Comparison of ENCODE assay signal across 24 mouse cellular contexts in genomic region chr3:135857134-135857533, GRCm38 (mm10). TPM values are rescaled to one million over a fixed set of nuclear protein-coding genes. Genes with fewer than 3 reads are reported as not detected.
A peak's percentile ranks its signal among the peaks of the same experiment; 100 is the strongest.
DNase-seq lines count a peak whose midpoint lies in the region; ATAC-seq and TF ChIP-seq lines count a peak whose summit lies in the region.
"Had no signal": no experiment of that assay in that cellular context is flagged by ENCODE, and none has a peak within 500 bp of the region (broad histone marks: within the 10 kb centered on the region; RNA-seq: fewer than 3 reads in every experiment).

No protein-coding gene starts in this region.

- no peaks in the 10 kb centered on the region for H3K36me3 ChIP-seq in kidney, postnatal 0 days (ENCODE audit: insufficient read depth, low read length)
- no peaks in the 10 kb centered on the region for H3K36me3 ChIP-seq in midbrain, postnatal 0 days (ENCODE audit: insufficient read depth, low read length)
- H3K36me3 ChIP-seq in midbrain, embryonic 16.5 days (ENCODE audit: control insufficient read depth, insufficient read depth, low read length): no peaks in the 10 kb centered on the region
- H3K36me3 ChIP-seq: forebrain, embryonic 15.5 days; heart, embryonic 15.5 days; limb, embryonic 13.5 days; lung, embryonic 15.5 days had no signal

- WGBS in kidney, postnatal 0 days: 29% methylated on average over 5 of the region's 5 CpGs
- 31% methylated on average over 5 of the region's 5 CpGs for WGBS in midbrain, postnatal 0 days
- WGBS in midbrain, embryonic 16.5 days: 23% methylated on average over 5 of the region's 5 CpGs

- TF ChIP-seq CTCF in kidney, postnatal 0 days (IDR thresholded peaks at IDR 0.05; ENCODE audit: low read depth): no peak
- TF ChIP-seq CTCF in midbrain, postnatal 0 days (IDR thresholded peaks at IDR 0.05): no peak

- no peak overlapping the region for H3K4me2 ChIP-seq in kidney, postnatal 0 days (ENCODE audit: low read length)
- no peak overlapping the region for H3K4me2 ChIP-seq in midbrain, postnatal 0 days (ENCODE audit: low read depth, low read length, poor library complexity, severe bottlenecking)
- H3K4me2 ChIP-seq in midbrain, embryonic 16.5 days (ENCODE audit: low read length): no peak overlapping the region
- H3K4me2 ChIP-seq: forebrain, embryonic 15.5 days; heart, embryonic 15.5 days; limb, embryonic 13.5 days; liver, embryonic 13.5 days; lung, embryonic 15.5 days had no signal

- no peak for ATAC-seq in kidney, postnatal 0 days (replicated peaks; ENCODE audit: low FRiP score, low read depth)
- ATAC-seq in midbrain, postnatal 0 days (ENCODE audit: low FRiP score): no peak
- ATAC-seq in midbrain, embryonic 16.5 days: no peak
- ATAC-seq: forebrain, embryonic 15.5 days had no signal

- no peaks in the 10 kb centered on the region for H3K27me3 ChIP-seq in kidney, postnatal 0 days (ENCODE audit: insufficient read depth, low read length)
- no peaks in the 10 kb centered on the region for H3K27me3 ChIP-seq in midbrain, postnatal 0 days (ENCODE audit: insufficient read depth, low read length)
- no peaks in the 10 kb centered on the region for H3K27me3 ChIP-seq in midbrain, embryonic 16.5 days (ENCODE audit: control insufficient read depth, insufficient read depth, low read depth, low read length)
- H3K27me3 ChIP-seq: forebrain, embryonic 15.5 days; heart, embryonic 15.5 days; limb, embryonic 13.5 days; liver, embryonic 13.5 days; lung, embryonic 15.5 days had no signal

- H3K9ac ChIP-seq in kidney, postnatal 0 days (ENCODE audit: low read depth, low read length): no peak overlapping the region
- no peak overlapping the region for H3K9ac ChIP-seq in midbrain, postnatal 0 days (replicated peaks; ENCODE audit: low read length, poor library complexity, severe bottlenecking)
- no peak overlapping the region for H3K9ac ChIP-seq in midbrain, embryonic 16.5 days (ENCODE audit: low read depth, low read length)
- H3K9ac ChIP-seq: forebrain, embryonic 15.5 days; heart, embryonic 15.5 days; limb, embryonic 13.5 days; liver, embryonic 13.5 days; lung, embryonic 15.5 days had no signal

- no peaks in the 10 kb centered on the region for H3K9me3 ChIP-seq in kidney, postnatal 0 days (replicated peaks; ENCODE audit: low read length)
- no peaks in the 10 kb centered on the region for H3K9me3 ChIP-seq in midbrain, postnatal 0 days (ENCODE audit: low read length)
- H3K9me3 ChIP-seq in midbrain, embryonic 16.5 days (replicated peaks; ENCODE audit: control insufficient read depth, low read length, poor library complexity, severe bottlenecking): no peaks in the 10 kb centered on the region
- H3K9me3 ChIP-seq: forebrain, embryonic 15.5 days; heart, embryonic 15.5 days; limb, embryonic 13.5 days; liver, embryonic 13.5 days; lung, embryonic 15.5 days; megakaryocyte, embryonic 14.5 days had no signal

- peak; percentile 47 for DNase-seq in embryo, embryonic 10 days (ENCODE audit: low spot score)
- no peak for DNase-seq in embryo, embryonic 9.5 days (ENCODE audit: extremely low spot score)
- peak; percentile 67 for DNase-seq in kidney, postnatal 0 days (ENCODE audit: low spot score)
- DNase-seq in kidney, postnatal 10 days: no peak
- peak; percentile 15 for DNase-seq in midbrain, postnatal 0 days (ENCODE audit: low spot score)
- peak; percentile 40 for DNase-seq in retina, embryonic 14.5 days (ENCODE audit: low spot score)
- no peak for DNase-seq in adrenal gland, adult 2 months
- DNase-seq: adrenal gland, postnatal 14 days; cerebellum, adult 9-10 months; heart, postnatal 4 days; kidney, adult 8-10 months; kidney, postnatal 36 days; layer of hippocampus, postnatal 36 days; liver, embryonic 13.5 days; lung, postnatal 36 days; right cerebral cortex, postnatal 14 days; thymus, adult 2 months had no signal

- H3K27ac ChIP-seq in kidney, postnatal 0 days: no peak overlapping the region
- H3K27ac ChIP-seq in midbrain, postnatal 0 days (ENCODE audit: low read depth, low read length): no peak overlapping the region
- H3K27ac ChIP-seq in midbrain, embryonic 16.5 days (ENCODE audit: low read length): no peak overlapping the region
- H3K27ac ChIP-seq: forebrain, embryonic 15.5 days; heart, embryonic 15.5 days; limb, embryonic 13.5 days; liver, embryonic 13.5 days; lung, embryonic 15.5 days; stomach, postnatal 0 days had no signal

- no peaks in the 10 kb centered on the region for H3K4me1 ChIP-seq in kidney, postnatal 0 days (replicated peaks; ENCODE audit: insufficient read depth, low read length)
- H3K4me1 ChIP-seq in midbrain, postnatal 0 days (ENCODE audit: insufficient read depth, low read length): no peaks in the 10 kb centered on the region
- peaks cover 10% of the 10 kb centered on the region for H3K4me1 ChIP-seq in midbrain, embryonic 16.5 days (ENCODE audit: control insufficient read depth, insufficient read depth, low read length)
- H3K4me1 ChIP-seq: forebrain, embryonic 15.5 days; lung, embryonic 15.5 days had no signal

- no peak overlapping the region for H3K4me3 ChIP-seq in kidney, postnatal 0 days (replicated peaks; ENCODE audit: low read depth, low read length)
- no peak overlapping the region for H3K4me3 ChIP-seq in midbrain, postnatal 0 days (ENCODE audit: low read depth, low read length)
- no peak overlapping the region for H3K4me3 ChIP-seq in midbrain, embryonic 16.5 days (ENCODE audit: low read depth, low read length)
- H3K4me3 ChIP-seq: forebrain, embryonic 15.5 days; heart, embryonic 15.5 days; limb, embryonic 13.5 days; liver, embryonic 13.5 days; lung, embryonic 15.5 days; megakaryocyte, embryonic 14.5 days had no signal

RNA-seq across cellular contexts. Expression of gene Slc39a8, which starts 32.1 kb away (rescaled TPM):
- polyA plus RNA-seq in kidney, postnatal 0 days (2015; fragmentation: Nextera tagmentation; extraction: Ambion mirVana): 25.0 and 25.9 TPM in 2 replicates
- total RNA-seq in midbrain, postnatal 0 days (2014; rRNA removed): 17.9 and 19.7 TPM in 2 replicates
- polyA plus RNA-seq in midbrain, postnatal 0 days (2015; fragmentation: Nextera tagmentation; extraction: Ambion mirVana): 12.0 and 12.6 TPM in 2 replicates
- polyA plus RNA-seq in midbrain, embryonic 16.5 days (2015; fragmentation: Nextera tagmentation; extraction: Ambion mirVana): 10.6 and 10.9 TPM in 2 replicates
- 1 to 10 TPM; 4.9 to 5.5 TPM for total RNA-seq in adrenal gland, adult 2 months (2021)
- 4.0 and 4.9 TPM in 2 replicates for polyA plus RNA-seq in adrenal gland, adult 2 months (2012; rRNA removed)

Comparison
In these comparisons a context has a peak if more than half of its experiments do, and no peak if none do; other contexts are left out.
1. DNase-seq: peak in embryo, embryonic 10 days (single experiment), kidney, postnatal 0 days (single experiment), midbrain, postnatal 0 days (single experiment) and retina, embryonic 14.5 days (single experiment); none in embryo, embryonic 9.5 days (single experiment), kidney, postnatal 10 days (single experiment) and adrenal gland, adult 2 months (single experiment).